Mouse (Mus musculus) G1E-ER4 (cell line): ENCODE measurements around the gene Ang. TPM values are rescaled to one million over a fixed set of nuclear protein-coding genes. Genes with fewer than 3 reads are reported as not detected.

Experiments
- GATA1 ChIP-seq: IDR thresholded peaks from one replicate; pipeline ENCODE4 v1.8.0; 2012; ENCODE audit warnings: low read length, inconsistent platforms
- polyA plus RNA-seq: library from polyadenylated mRNA; stranded (reverse); fragments of >175 nt; gene quantifications from 2 replicates; pipeline ENCODE4 v1.2.3, GENCODE M21; 2012

Gene Ang
- polyA plus RNA-seq, 1 experiment: not detected

- no peak for TF ChIP-seq GATA1
Measured at GRCm38 (mm10) chr14:51140342-51140741, 49.4 kb downstream of the Ang start.

- TF ChIP-seq GATA1: no peak
Measured at GRCm38 (mm10) chr14:51142119-51142518, 51.2 kb downstream of the Ang start.

- no peak for TF ChIP-seq GATA1
Measured at GRCm38 (mm10) chr14:51142568-51142967, 51.6 kb downstream of the Ang start.

GRCm38 (mm10) chr14:51143287-51143686 is 52.3 kb downstream of the Ang start:
- no peak for TF ChIP-seq GATA1

- TF ChIP-seq GATA1: no peak
Measured at GRCm38 (mm10) chr14:51143937-51144336, 53.0 kb downstream of the Ang start.

- TF ChIP-seq GATA1: no peak
Measured at GRCm38 (mm10) chr14:51144451-51144850, 53.5 kb downstream of the Ang start.

GRCm38 (mm10) chr14:51145521-51145920 is 54.6 kb downstream of the Ang start:
- no peak for TF ChIP-seq GATA1

- no peak for TF ChIP-seq GATA1
Measured at GRCm38 (mm10) chr14:51146685-51147084, 55.7 kb downstream of the Ang start, which contains the start of gene Rnase1. Rnase1 (minus strand) TSS chr14:51146785.

- no peak for TF ChIP-seq GATA1
Measured at GRCm38 (mm10) chr14:51148006-51148405, 57.1 kb downstream of the Ang start.

GRCm38 (mm10) chr14:51149164-51149563 is 58.2 kb downstream of the Ang start:
- TF ChIP-seq GATA1: no peak

- TF ChIP-seq GATA1: no peak
Measured at GRCm38 (mm10) chr14:51150206-51150831, 59.4 kb downstream of the Ang start.

Other genes starting within 250 kb of the Ang start
- gene Tep1, start 220.6 kb upstream of the Ang start, polyA plus RNA-seq: 1.2 and 1.5 TPM in 2 replicates
- not detected in 2 replicates for gene Klhl33, start 193.6 kb upstream of the Ang start, polyA plus RNA-seq
- 46.1 and 70.5 TPM in 2 replicates for gene Osgep, start 166.3 kb upstream of the Ang start, polyA plus RNA-seq
- gene Apex1, start 166.2 kb upstream of the Ang start, polyA plus RNA-seq: 204 and 236 TPM in 2 replicates
- 74.0 and 135 TPM in 2 replicates for gene Pip4p1, start 160.3 kb upstream of the Ang start, polyA plus RNA-seq
- 0.79 and 1.1 TPM in 2 replicates for gene Pnp, start 160.1 kb upstream of the Ang start, polyA plus RNA-seq
- 0.12 and 1.1 TPM in 2 replicates for gene Gm49342, start 146.6 kb upstream of the Ang start, polyA plus RNA-seq
- gene Pnp2, start 135.2 kb upstream of the Ang start, polyA plus RNA-seq: not detected in 2 replicates
- gene Rnase10, start 83.4 kb upstream of the Ang start, polyA plus RNA-seq: not detected in 2 replicates
- gene Rnase9, start 49.3 kb upstream of the Ang start, polyA plus RNA-seq: not detected in 2 replicates
- not detected in 2 replicates for gene Rnase11, start 41.0 kb upstream of the Ang start, polyA plus RNA-seq
- gene Rnase12, start 33.5 kb upstream of the Ang start, polyA plus RNA-seq: not detected in 2 replicates
- not detected in 2 replicates for gene Olfr750, start 16.7 kb upstream of the Ang start, polyA plus RNA-seq
- gene Rnase4, start 73 bp upstream of the Ang start, polyA plus RNA-seq: not detected in 2 replicates
- gene Eddm3b, start 23.3 kb downstream of the Ang start, polyA plus RNA-seq: not detected in 2 replicates
- 0.03 TPM in 1 of 2 replicates, not detected in the other for gene Rnase6, start 32.8 kb downstream of the Ang start, polyA plus RNA-seq
- not detected in 2 replicates for gene Rnase1, start 55.6 kb downstream of the Ang start, polyA plus RNA-seq
- not detected in 2 replicates for gene Rnase2b, start 71.1 kb downstream of the Ang start, polyA plus RNA-seq
- gene Ang2, start 108.0 kb downstream of the Ang start, polyA plus RNA-seq: not detected in 2 replicates
- not detected in 2 replicates for gene Ear14, start 112.2 kb downstream of the Ang start, polyA plus RNA-seq
- gene Rnase2a, start 165.0 kb downstream of the Ang start, polyA plus RNA-seq: not detected in 2 replicates